Mouse (Mus musculus) gastrocnemius, adult 8-10 months (tissue): ENCODE data around the gene Pla2g4a. TPM values are rescaled to one million over a fixed set of nuclear protein-coding genes. Genes with fewer than 3 reads are reported as not detected.
A peak's percentile ranks its signal among the peaks of the same experiment; 100 is the strongest.

ENCODE experiments used
- DNase-seq, 2 experiments: peaks; one replicate each; pipeline ENCODE4 v3.0.0; 2022; ENCODE audit warnings: low spot score in 2 of 2
- total RNA-seq, 4 experiments: library from RNA; stranded (reverse); gene quantifications; 2 replicates each; pipeline ENCODE4 v1.2.4; 2022

The Pla2g4a gene
- total RNA-seq = 1 to 10 TPM in 2 of 4 experiments, under 1 TPM in 2; 0.34 to 1.3 (median 1.0) TPM

DNA sequence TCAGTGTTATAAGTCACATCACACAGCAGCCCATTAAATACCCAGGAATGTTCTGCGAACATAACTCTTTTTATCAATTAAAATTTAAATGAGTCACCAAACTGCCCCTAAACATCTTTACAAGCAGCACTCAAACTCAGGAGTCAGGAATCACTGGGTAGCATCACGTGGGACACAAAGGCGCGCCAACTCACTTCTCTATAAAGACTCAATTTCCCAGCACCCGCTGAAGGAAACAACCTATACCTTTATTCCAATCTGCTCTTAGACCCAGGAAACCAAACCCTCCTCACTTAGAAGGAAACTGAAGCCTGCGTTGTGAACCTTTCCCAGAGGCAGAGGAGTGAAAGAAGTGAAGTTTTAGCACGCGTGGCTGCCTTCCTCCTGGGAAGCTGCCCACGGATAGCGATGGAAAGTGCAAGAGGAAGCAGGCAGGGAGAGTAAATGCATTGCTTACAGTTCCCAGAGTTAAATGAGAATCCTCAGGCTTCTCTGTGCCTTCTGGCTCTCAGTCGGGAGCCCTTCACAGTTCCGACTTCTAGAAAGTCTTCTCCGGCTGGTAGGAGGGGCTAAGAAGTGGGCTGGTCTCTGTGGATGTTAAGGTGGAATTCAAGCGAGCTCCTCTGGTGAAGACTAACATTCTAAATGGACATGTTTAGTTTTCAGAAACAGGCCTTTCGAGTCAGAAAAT lies at the start of gene Pla2g4a:
Pla2g4a (minus strand) TSS at position 557 of the 691 bp plus-strand sequence.
- DNase-seq = peak in 1 of 2 experiments; percentile 7

DNA sequence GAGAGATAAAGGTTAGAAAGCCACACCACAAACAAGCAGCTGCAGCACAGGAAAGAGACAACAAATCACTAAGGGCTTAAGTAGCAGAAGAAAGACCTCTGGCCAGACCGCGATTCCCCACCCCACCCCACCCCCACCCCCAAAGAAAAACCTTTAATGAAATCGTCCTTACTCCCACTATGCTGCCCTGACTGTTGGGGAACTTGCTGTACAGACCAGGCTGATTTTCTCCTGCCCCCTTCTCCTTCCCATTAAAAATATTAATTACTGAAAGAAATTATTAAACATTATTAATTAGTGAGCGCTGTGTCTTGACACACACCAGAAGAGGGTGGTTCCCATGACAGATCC lies 49.5 kb upstream of the Pla2g4a start:
- no peak for DNase-seq

DNA sequence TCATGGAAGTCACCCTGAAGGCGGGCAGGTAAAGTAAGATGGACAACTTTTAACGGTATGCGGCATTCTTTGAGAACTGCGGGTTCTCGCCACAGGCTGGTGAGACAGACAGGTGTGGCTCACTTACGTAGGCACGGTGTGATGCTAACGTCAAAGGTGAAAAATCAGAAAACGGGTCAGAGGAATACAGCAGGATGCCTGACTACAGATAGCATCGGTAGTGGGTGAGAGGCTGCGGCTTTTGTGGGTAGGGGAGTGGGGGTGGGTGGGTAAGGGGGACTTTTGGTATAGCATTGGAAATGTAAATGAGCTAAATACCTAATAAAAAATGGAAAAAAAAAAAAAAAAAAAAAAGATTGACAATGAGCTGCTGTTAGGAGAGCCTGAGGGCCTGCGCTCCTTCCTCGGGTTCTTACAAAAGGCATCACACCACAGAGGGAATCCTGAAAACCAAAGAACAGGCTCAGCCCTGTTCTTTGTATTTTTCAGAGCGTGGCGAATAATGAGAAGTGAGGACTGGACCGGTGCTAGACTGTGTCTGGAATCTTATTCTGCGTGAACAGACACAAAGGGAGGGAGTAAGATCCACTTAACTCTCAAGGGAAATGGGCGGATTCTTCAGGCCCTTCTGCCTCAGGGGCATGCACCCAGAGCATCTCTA lies 49.0 kb upstream of the Pla2g4a start:
- no peak for DNase-seq

DNA sequence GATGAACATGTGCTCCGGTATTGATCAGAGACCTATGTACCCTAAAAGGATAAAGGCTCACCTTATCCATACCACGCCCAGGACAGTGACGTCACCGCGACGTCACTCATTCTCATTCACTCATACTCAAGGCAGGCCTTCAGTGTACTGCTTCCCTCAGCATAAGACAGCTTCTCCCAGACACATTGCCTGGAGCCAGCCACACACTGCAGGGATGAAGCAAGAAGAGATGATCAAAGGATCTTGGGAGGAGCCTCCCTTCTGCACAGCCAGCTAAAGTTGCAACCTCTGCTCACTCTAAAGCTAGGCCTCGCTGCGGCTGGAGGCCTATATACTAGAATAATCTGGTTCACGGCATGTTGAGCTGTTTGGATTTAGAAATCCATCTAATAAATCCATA lies 48.0 kb upstream of the Pla2g4a start:
- DNase-seq = no peak

DNA sequence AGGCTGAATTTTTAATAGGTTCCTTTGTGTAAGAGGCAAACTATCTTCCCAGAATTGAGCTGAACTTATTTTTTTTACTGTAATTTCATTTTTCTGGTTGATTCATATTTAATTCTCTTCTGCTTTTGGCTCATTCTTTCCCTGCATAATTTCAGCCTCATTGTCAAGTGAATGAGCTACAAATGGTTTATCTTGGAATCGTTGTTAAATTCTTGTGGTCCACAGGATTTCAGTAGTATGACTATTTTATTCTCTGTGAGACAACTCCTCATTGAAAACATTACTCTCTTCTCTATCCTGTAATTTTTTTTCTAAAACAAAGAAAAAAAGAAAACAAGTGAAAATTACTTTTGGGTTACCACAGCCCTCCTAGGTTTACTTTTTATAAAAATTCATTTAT lies 14.5 kb upstream of the Pla2g4a start:
- DNase-seq = no peak

DNA sequence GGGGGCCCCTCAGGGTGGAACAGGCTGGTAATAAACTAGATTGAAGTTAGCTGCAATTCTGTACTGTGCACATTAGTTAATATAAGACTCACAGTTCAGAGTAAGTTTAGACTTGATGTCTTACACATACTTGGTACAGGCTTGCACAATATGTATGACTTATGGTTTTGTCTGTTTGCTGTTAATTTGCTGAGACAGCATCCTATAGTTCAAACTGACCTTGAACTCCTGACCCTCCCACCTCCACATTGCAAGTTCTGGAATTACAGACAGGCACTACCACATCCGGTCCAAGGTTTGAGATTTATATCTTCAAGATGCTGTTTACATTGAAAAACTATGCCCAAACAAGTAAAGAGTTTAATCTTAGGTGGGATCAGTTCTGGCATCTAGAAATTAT lies 4.7 kb upstream of the Pla2g4a start:
- no peak for DNase-seq

DNA sequence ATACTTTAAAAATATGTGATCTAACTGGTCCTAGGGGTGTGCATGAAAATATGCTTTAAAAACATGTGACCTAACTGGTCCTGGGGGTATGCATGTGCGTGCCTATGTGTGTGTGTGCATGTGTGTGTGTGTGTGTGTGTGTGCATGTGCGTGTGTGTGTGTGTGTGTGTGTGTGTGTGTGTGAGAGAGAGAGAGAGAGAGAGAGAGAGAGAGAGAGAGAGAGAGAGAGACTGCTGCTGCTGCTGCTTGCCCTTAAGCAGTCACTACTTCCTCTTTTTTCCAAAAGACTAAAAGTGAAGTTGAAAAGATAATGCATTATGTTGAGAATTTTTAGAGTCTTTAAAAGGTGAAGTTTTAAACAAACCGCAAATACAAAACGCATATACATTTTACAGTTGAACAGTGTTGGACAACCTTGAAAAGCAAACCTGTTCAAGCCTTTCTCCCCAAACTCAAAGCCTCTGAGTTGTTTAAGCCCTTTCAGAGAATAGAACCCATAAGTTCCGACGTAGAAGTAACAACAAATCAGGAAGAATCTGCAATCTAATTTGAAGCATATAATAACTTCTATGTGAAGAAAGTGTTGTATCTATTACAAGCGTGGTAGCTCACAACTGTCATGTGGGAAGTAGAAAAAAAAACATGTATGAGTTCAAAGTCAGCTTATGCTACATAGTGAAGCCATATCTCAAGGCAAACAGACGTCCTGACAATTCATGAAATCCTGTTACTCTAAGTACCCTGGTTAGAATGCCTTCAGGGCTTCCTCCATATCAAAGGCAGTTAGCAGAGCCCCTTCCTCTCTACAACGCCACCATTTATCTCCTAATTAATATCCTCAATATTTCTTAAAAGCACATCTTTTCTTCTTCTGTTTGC lies 574 bp upstream of the Pla2g4a start:
- no peak for DNase-seq

DNA sequence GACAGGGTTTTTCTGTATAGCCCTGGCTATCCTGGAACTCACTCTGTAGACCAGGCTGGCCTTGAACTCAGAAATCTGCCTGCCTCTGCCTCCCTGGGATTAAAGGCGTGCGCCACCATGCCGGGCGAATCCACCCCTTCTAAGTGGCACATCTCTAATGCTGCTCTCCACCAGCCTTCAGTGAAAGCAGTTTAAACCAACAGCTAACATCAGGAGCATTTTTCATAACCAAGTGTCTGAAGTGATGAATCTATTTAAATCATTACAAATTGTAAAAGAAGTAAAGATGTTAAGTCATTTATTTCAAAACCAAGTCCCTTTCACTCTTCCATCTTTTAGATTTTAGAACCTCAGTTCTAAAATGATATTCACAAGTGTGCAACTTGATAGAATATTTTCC lies 839 bp downstream of the Pla2g4a start:
- no peak for DNase-seq

DNA sequence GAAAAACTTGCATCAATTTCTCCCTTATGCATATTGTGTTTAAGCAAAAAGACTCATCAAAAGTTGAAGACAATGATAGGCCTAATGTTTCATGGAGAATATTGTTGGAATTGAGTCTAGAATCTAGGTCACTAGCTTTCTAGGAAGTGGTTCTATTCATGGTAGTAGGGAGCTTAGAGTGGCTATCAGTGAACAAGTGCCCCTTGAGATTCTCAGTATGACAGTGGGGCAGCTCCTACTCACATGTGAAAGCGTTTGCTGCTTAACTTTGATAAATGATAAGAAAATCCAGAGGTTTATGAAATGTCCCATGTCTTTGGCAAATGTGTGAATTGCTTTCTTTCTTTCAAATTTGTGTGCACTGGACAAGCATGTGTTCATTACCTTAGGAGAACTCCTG lies 2.0 kb downstream of the Pla2g4a start:
- no peak for DNase-seq

DNA sequence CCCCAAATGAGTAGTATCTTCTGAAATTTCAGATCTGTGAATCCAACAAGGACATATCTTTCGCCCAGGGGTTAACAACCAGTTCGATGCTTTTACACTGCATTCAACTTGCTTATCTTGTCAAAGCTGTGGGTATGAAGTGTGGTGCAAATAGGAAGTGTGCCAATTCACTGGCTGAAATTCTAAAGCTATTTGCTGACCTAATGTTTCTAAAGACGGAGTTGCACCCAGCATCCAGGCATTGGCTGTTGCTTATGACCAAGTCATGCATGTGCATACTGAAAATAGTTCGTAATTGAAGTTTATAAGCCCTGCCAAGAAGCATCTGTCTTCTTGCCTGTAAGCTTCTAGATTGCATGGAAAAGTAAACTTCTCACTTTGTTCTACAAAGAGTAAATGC lies 5.6 kb downstream of the Pla2g4a start:
- DNase-seq = no peak

DNA sequence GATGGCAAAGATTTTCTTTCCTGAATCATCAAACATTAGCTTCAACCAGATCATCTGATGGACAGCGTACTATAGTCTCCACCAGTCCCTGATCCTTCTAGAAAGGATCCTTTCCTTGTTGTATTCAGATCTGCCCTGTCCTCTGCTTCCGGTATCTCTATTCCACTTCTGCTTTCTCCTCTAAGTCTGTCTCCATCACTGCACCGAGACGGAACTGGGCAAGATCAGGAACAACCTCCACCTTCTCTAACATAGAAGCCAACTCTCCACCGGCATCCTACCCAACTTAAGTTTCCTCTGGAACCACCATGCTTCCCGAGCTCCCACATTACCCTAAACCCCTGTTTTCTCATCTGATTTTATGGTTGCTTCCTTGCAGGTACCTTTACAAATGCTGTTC lies 7.1 kb downstream of the Pla2g4a start:
- DNase-seq = no peak

DNA sequence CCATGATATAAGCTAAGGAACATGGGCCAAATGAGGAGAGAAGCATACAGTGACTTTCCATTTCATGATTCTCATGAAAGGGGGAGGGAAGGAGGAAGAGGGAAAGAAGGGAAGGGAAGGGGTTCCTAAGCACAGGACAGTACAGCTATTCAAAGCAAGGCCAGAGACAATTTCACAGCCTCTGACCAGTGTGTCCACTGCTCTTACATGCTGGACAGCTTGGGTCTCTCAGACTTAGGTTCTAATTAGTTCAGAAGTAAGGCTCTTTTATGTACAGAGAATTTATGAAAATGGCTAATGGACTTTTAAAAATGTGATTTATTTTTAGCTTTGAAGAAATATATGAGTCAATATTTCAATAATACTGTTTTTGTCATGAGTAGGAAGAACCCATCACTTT lies 9.0 kb downstream of the Pla2g4a start:
- no peak for DNase-seq

DNA sequence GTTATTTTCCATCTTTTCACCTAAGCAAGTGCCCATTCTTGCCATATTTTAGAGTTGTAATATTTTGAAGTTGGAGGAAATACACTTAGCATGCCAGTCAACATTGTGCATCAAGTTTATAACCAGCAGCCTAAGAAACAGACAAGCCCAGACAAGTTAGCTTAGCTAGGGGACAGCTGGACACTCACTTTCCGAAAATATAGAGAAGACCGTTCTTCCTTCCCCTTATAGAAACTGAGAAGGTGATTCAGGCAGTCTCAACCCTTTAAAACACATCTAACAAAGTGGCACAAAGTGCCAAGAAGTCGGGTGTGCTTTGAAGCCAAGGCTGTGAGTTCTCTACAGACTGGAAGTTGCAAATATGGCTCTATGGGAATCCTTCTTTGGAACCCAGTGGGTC lies 10.4 kb downstream of the Pla2g4a start:
- DNase-seq = no peak

DNA sequence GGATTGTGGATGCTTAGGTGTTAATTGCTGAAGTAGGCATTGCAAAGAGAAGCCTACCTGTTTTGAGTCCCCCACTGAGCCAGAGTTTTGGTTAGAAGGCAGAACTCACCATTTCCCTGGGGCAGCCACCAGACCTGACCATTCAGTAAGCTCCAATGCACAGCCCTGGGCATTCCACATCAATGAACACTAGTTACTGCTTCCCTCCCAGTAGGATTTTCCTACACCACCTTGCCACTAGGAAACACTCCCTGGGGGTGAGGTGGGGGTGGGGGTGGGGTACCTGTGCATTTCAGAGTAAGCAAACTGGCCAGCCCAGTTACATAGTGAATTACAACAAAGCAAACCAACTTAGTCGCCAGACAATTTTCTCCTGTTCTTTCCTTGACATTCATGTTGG lies 10.8 kb downstream of the Pla2g4a start:
- no peak for DNase-seq

DNA sequence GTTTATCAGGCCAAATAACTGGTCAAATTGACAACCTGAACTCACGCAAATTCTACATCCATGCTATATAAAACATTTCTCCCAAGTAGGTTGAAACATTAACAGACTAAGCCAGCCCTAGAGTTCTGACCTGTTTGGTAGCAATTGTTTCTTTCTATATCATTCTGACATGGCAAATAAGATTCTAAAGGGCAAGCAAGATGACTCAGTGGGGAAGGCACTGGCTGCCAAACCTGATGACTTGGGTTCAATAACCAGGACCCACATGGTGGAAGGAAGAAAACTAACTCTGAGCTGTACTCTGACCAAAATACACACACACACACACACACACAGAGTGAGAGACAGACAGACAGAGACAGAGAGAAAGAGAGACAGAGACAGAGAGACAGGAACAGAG lies 11.8 kb downstream of the Pla2g4a start:
- no peak for DNase-seq

DNA sequence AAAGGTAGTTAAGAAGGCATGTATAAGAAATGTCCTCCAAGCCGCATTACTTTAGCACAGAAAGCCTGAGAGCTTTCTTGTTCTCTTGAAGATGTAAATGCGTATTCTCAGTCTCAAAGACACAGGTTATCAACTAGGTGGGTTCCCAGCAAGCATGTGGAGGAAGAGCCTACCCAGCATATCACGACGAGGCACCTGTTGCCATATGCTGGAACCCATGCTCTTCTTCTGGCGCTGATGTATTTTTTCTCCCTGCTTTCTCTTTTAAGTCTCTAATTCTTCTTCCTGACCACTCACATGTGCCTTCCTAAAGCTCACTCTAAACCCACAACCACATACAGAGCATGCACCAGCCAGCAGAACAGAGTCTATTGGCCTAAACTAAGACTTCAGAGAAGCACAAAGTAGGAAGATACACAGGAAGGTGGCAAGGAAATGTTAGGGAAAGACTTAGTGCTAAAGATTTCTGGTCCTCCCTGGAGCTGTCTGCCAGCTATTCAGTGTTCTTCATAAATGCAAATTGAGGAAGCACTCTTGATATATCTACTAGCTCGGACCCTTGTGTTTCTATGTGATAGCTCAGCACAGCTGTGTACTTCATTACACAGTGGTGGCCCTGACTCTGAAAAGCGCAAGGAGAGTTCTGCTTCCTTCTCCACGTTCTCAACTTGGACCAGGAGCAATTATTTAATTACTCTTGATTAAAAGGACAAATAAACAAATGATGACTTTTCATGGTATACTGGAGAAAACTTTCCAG lies 12.8 kb downstream of the Pla2g4a start:
- DNase-seq = no peak

DNA sequence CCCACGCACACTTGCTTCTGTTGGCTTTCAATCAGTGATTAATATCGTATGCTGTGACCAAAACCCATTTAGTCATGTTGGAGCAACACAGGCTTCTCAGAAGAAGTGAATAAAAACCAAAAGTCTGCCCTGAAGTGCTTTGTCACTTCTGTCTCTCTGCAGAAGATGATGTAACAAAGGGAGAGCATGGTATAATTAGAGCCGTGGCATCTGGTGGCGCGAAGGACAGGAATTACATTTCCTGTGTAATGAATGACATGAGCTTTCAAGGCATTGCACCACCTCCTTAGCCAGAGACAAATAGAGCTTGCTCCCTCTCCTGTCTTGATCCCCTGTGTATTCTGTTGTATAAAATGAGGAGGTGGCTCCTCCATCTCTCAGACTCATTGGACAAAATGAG lies 14.1 kb downstream of the Pla2g4a start:
- no peak for DNase-seq

DNA sequence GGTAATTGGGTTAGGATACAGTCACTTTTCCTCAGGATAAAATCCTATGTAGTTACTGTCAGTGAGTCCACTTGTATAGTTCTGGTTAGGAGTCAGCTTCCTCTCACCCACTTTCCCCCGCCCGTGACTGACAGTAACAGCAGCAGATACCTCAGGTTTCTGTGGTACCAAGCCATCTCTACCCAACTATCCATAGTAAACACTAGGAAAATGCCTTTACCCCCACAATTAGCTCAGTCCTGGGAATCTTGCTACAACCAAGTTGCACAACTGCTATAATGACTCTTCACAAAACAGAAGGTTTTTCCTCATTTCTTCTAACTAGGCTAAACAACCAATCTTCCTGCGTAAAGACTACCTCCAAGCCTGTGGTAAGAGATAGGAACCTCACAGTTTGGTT lies 14.7 kb downstream of the Pla2g4a start:
- DNase-seq = no peak

DNA sequence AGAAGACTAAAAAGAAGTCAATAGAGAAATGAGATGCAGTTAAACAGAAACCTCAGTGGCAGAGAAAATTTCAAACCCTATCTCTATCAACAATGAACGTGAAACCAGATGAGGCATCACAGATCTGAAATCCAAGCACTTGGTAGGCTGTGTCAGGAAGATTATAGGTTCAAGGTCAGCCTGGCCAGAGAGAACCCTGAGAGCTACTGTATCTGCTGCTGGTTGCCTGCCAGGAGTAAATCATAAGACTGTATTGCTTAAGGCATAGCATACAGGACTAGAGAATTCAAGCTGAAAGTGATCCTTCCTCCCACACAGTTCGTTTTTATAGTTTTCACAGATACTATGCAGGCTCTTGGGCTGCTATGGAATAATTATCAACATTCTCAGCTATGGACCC lies 17.5 kb downstream of the Pla2g4a start:
- DNase-seq = no peak

DNA sequence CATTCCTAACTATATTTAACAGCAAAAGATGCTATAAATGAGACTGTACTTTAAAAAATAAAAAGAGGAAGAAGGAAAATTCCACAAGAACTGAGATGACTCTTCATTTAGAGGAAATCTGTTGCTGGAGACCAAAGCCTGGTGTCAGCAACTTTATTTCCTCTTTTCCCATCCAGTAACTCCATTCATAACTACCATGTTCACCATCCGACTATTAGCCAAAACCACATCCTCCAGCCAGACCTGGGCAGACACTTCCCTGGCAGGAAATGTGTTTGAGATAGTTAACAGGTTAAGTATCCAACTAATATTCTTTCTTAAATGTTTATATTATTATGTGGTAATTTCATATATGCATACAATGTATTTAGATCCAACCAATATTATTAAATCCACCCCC lies 20.8 kb downstream of the Pla2g4a start:
- DNase-seq = no peak

DNA sequence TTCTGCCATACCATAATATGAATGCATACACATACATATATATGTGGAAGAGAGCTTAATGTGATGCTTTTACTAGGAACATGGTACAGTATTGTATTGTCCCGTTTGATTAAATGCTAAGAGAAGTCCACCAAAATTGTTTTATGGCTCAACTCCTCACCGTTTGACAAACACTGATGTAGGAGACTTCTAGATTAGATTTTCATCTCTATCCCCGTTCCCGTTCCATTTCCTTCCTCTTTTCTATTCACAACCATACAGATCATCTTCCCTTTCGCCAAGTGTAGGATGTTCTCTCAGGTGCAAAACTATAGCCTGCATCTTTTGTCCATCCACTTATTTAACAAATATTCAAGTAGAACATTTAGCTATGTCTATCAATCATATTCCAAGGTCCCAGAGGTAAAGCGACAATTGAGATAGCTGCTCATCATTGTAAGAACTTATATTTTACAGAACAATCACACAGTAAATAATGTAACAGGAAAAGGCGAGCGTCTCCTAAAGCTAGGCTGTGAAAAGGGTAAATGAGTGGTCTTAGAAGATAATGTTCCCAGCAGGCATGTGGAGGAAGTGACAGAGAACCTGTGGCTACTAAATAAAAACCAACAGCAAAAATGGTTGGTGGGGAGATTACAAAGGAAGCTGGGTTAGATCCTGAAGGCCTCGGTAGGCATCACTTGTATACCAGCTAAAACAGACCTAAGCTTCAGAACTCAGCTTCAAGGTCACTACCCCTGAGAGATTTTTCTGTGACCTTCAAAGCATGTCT lies 21.6 kb downstream of the Pla2g4a start:
- no peak for DNase-seq
